Mouse (Mus musculus) megakaryocyte progenitor cell, adult 5-6 weeks (primary cell): ENCODE data around the gene Bbs12. TPM values are rescaled to one million over a fixed set of nuclear protein-coding genes. Genes with fewer than 3 reads are reported as not detected.

Source experiments
- ATAC-seq: replicated peaks from 2 replicates; pipeline ENCODE4 v1.8.0; 2016; ENCODE audit warnings: mild to moderate bottlenecking, moderate TSS enrichment, inconsistent platforms; ENCODE audit not compliant: poor library complexity
- total RNA-seq, 2 experiments: library from RNA; stranded (forward) in 1 of 2; stranded (reverse) in 1 of 2; fragments of 157-497, 149-512 nt in 1 of 2; fragments of 200-1000 nt in 1 of 2; gene quantifications; 2 replicates each; pipeline versions ENCODE4 v1.2.3 to v1.2.4; 2015 to 2017

The Bbs12 gene
- total RNA-seq, 2 experiments from 2014 or later = 6.0 to 6.6 TPM

DNA sequence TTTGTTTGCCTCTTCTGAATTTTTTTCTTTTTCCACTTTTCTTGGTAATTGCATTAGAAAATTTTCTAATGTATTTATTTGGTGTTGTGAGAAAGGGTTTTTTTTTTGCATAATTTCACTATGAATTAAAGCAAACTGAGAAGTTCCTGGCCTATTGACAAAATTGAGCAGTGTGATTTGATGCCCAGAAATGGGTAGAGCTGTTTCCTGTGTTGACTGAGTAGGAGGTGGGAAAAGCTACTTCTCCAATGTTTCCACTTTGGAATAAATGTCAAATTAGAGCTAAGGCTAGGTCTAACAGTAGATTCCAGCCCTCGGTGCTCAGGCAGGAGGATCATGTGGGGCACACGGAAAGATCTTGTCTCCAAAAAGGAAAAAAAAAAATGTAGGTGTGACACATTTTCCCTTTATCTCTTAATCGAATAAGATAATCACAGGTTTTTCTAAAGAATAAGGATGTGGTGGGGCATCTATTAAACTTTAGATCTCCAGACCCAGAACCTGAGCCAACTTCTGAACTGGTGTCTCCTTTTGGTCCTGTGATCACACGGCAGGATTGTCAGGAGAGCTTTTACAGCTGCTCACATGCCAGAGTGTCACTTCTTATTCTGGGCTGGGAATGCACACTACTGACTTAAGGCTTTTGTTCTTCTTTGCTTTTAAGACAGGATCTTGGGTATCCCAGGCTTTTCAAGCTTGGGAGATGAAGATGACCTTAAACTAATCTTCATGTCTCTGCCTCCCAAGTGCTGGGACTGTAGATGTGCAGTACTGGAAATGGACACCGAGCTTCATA, 13.2 kb downstream of the Bbs12 start:
- ATAC-seq = no peak

DNA sequence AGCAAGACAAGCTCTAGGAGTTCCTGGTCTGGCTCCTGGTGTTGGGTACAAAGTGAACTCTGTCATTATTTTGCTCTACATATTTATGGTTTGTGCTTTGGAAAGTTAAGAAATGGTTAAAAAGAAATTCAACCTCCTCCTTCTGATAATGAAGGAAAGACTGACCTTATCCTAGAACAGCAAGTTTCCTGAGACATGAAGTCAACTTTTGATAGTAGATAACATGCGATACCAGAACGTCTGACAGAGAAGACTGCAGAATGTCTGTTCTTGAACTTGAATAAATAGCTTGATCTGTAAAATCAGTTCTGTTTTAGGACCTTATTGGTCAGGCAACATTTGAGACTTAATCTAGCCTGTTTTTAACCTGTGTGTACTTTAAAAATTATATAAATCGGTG, 14.3 kb downstream of the Bbs12 start:
- 0 out of 2 replicates have a peak, but pooled peaks have one; percentile 10 for ATAC-seq

DNA sequence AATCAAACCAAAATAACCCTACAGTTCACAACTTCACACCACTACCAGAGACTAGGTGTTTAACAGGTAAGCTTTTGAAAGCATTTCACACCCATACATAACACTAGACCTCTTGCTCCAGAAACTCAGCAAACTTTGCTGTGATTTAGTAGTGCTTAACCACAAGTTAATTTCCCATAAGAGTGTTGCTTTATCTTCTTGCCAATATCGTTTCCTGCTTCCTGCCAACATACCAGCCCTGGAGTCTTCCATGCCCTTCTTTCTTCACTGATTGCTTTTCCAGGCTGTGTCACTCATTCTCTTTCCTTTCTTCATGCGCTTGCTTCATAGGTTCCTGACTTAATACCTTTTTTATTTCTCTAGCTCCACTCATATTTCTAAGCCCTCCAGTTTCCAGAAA, 16.1 kb downstream of the Bbs12 start:
- ATAC-seq = no peak

DNA sequence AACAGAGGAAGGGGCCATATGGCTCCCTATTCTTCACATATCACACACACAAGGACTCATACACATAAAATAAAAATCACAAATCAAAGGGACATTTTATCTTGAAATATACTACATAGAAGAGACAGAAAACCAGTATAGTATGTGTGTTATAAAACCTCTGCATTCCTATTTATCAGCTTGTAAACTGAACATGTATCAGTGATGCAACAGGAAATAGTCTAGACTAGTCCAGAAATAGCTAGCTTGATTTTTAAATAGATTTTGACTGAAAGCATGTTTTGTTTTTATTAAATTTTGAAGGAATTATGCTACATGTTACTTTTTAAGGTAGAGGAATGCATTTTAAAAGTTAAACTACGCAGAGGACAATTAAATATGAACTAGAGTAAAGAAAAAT, 17.6 kb downstream of the Bbs12 start:
- no peak for ATAC-seq

DNA sequence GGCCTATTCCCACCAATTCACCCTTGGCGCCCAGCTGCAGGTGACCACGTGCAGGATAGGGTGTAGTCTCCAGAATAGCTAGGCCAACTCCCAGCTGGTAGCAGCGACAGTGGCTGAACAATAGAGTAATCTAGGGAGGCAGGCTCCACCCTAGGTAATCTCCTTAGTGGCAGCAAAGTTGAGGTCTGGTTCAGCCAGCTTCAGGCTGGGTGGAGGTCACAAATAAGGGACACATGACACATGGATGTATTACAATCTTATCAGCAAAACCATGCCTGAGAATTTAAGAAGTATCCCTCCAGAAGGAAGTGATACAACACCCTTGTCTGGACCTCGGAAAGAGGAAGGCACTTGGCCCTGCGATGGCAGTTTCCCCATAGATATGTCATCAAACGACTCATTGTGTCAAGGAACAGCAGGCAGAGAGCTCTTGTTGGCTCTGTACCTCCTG, 19.7 kb downstream of the Bbs12 start:
- peak; percentile 95 for ATAC-seq

DNA sequence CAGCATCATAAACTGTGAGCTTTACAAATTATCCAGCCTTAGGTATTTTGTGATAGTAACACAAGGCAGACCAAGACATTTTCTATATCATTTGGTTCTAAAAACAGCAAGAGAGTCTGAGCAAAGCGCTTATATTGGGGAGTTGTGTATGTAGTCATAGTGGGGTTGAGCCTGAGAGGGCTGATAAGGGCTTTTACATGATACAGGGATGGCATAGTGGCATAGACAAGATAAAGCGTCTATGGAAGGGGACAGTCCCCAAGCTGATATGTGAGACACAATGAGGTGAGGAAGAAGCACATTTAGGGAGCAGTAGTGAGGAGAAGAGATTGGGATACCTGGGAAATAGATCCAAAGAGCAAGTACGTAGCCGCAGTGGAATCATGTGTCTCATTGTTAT, 21.7 kb downstream of the Bbs12 start:
- ATAC-seq = 0 out of 2 replicates have a peak, but pooled peaks have one; percentile 16

DNA sequence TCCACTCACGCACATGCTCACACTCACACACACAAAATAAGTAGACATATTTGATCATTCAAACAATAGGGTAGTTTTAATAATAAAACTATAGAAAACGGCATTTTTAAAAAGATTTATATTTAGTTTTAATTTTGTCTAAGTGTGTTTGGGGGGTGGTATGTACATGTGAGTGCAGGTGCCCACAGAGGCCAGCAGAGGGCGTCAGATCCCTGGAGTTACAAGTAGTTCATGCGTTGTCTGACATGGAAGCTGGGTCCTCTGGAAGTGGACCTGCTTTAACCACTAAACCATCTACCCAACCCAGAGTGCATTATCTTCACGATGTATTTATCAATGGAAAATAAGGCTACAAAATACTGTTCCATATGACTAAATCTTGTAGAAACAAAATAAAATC, 28.8 kb downstream of the Bbs12 start:
- peak; percentile 87 for ATAC-seq

DNA sequence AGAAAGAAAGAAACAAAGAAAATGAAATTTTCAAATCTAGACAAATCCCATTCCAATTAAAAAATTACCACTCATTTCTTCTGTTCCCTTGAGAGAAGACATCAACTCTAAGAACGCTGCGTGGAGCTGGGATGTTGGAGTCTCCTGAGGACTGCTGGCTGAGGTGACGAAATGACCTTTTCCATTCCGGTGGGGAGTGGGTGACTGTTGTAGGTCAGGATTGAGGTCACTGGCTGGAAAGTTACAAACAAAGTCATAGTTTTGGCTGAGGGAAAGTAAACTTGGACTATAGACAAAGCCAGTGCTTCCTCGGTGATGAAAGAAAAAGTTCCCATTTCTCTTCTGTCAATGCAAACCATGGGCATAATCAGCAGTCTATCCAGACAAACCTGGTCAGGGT, 30.5 kb downstream of the Bbs12 start:
- no peak for ATAC-seq

DNA sequence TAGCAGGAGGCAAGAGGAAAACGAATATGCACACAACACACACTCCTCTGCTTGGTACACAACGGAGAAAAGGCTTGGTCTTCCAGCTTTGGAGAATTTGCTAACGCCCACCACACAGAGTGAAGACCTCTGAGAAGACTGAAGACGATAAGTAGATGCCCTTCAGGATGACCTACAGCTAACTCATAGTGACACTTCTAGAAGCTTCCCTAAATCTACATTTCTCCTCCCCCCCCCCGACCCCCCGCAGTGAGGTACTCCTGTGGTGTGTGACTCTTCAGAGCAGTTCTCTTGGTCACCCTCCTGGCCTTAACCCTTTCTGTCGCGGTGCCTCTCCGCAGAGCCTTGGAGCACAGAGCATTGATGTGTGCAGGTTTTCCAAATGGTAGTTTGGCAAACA, 35.3 kb downstream of the Bbs12 start:
- 0 out of 2 replicates have a peak, but pooled peaks have one; percentile 6 for ATAC-seq

DNA sequence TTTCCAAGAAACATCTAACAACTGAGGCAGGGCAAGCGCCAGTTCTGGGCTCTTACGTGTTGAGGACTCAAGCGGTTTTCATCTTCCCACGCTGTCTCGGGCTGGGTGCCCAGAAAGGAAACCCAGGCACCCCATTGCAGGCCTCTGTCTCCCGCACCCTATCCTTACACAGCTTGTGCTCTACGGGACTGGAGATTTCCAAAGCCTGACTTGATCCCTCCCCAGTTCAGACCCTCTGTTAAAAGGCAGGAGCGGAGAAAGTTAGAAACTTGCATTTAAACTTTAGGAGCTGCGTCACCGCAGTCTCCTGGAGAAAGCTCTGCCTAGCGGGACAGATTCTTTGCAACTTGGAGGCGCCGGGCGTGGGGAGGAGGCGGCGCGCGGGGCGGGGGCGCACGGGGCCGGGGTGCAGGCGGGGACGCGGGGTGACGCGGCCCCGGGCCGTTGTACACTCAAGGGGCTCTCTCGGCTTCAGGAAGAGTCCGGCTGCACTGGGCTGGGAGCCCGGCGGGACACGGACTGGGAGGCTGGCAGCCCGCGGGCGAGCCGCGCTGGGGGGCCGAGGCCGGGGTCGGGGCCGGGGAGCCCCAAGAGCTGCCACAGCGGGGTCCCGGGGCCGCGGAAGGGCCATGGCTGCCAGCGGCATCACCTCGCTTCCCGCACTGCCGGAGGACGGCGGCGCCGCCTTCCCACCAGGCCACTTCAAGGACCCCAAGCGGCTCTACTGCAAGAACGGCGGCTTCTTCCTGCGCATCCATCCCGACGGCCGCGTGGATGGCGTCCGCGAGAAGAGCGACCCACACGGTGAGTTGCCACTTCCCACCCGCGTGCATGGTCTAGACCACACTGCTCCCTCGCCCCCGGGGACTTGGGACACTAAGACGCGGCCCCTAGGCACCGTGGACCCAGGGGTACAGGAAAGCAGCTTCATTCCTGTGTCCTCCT, 36.1 kb downstream of the Bbs12 start, which contains the start of gene Fgf2:
Gene Fgf2 (plus strand): TSS at position 126 of the 945 bp plus-strand sequence.
- ATAC-seq = no peak

DNA sequence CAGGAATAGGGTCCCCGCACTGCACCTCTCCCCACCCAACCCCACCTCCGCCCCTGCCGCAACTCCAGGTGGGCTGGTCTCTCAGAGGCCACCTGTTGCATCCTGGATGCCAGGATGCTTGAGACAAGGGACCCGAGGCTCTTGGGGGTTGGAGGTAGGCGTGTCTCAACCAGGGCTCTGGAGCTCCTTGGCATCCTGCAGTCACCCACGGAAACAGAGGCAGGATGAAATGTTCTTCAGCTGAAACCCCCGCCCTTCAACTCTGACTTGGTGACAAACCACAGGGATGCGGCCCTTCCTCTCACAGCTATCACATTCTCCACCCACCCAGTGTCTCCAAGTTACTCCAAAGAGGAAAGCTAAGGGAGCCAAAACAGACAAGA, 36.8 kb downstream of the Bbs12 start:
- ATAC-seq = no peak

DNA sequence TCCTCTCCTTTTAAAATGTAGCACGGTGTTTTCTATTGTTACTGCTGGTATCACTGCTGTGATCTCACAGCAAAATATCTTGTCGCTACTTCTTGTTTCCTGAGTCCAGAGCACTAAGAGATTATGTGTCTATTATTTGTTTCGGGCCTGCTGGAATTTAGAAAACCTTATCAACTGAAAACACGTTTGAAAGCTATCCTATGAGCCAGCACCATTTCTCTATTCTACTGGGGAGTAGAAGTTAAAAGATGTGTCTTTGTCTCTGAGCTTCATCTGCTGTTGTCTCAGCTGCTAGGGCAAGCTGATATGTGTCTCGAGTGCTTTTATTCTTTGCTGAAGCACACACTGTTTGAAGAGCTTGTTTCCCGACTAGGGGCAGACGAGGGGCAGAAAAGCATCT, 38.0 kb downstream of the Bbs12 start:
- ATAC-seq = peak; percentile 80

DNA sequence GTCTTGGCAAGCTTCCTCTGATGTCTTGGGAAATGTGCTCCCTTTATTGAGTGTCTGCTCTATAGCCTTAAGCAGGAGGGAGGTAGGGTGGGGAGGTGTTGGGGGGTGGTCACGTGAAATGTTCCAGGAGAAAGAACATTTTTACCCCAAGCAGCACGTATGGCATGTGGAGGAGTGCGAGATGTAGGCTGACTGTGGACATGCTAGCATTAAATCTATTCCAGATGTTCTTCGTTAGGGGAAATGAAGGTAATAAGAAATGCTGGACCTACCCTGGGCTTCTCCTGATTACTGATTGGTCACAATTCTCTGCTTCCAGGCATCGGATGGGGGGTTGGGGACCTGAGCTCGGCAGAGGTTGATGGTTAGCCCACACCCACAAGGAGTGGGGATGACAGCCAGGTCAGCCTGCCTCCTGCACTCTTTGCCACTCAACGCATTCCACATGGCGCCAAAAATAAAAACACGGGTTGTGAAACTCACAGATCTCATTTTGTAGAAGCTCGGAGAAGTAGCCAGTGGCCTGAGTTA, 41.7 kb downstream of the Bbs12 start:
- no peak for ATAC-seq

DNA sequence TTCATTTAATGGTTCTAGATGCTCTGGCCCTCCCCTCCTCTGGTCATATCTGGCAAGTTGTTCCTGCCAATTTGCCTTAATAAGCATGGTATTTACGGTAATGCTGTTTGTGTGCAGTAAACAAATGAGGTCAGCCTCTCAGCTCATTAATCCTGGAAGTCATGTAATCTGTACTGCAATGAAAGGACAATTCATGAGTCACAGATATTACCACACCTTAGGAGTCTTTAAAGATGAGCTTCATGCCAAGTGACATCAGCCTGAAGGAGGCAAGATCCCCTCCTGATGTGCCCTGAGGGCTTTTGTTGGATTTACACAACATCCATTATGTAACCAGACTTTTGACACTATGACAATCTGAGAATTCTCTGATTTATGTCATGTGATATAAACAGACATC, 42.4 kb downstream of the Bbs12 start:
- ATAC-seq = no peak

DNA sequence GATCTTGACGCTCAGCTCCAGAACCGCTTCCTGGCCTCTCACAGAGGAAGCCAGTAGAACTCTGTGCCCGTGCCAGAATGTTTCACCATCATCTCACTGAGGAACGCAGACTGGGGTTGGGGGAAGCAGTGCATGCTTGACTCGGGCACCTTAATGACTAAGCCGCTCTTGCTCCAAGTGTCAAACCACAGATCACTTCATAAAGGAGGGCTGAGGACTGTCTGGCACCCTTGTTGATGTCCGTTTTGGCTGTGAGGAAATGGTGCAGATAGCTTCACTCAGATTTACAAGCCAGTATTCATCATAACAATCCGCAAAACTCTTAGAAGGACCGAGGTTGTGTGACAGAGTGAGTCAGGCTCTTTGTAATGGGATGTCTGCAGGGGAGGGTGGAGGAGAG, 48.4 kb downstream of the Bbs12 start:
- peak; percentile 77 for ATAC-seq

DNA sequence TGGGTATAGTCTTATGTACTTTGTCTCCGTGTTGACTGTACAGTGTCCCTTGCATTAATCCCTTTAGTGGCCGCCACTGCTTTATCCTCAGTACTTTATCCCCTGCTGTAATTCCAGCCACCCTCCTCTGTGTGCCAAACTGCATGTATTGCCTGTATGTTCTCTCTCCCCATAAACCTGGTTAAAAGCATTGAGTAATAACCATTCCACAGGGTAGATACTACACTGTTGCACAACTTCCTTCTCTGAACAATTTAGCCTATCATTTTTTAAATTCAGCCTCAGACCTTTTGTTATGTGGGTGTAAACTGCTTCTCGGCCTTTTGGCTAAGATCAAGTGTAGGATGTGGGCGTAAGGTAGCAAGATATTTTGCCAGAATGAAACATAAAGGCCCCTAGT, 52.8 kb downstream of the Bbs12 start:
- peak; percentile 76 for ATAC-seq

DNA sequence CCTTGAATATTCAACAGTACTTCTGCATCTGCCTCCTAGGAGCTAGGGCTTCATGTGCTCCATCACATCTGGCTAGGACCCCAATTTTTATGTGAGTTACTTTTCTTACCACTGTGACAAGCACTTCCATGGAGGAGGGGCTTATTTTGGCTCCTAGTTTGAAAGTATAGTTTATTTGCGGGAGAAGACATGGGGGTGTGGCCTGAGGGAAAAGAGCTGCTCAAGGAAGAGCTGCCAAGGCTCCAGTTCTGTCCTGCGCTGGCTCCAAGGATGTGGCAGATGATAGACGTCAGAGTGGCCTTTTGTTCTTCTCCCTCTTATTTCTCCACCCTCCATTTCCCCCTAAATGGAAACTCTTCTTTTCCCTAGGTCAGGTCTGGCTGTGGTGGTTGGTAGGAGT, 53.6 kb downstream of the Bbs12 start:
- no peak for ATAC-seq

DNA sequence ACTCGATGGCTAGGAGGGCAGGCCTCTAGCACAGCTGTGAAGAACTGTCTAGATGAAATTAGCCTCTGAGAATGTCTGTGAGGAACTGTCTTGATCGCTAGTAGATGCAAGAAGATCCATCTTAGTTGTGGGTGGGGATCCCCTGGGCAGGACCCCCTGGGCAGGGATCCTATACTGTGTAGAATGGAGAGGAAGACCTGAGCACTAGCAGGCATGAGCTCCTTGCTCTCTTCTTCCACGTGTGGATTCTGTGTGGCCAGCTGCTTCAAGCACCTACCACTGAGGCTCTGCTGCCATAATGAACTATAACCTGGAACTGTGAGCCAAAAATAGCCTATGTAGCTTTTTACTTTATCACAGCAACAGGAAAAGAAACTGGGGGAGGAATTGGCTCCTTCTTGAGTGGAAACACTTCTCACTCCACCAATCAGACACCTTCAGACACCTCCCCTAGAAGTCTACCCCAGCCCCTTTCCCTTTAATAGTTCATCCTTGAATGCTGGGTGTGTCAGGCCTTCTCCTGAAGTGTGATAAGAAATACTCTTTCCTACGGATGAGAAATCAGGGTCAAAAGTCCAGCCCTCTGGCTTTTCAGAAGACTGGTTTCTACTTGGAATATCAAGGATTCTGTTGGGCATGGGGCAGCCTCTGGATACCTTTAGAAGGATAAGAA, 54.2 kb downstream of the Bbs12 start:
- ATAC-seq = no peak

DNA sequence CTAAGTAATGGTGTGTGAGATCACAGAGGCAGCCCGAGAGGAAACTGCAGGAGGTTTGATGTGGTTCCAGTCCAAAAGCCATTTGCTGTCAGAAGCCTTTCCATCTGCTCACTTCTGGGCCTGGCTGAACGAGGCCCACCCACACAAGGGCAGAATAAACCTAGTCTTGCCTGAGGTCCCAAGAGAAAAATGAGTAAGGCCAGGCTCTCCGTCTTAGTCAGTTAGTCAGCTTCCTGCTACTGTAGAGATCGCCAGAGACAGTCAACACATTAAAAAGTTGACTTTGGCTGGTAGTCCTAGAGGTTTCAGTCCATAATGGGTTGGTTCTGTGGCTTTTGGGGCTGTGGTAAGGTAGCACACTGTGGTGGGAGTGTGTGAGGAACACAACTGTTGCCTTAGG, 58.1 kb downstream of the Bbs12 start:
- ATAC-seq = peak; percentile 39; the same call in 1 of the 2 replicates
